Mouse (Mus musculus) hindbrain, embryonic 15.5 days (tissue): Measurements from ENCODE around the gene Fam205a1. TPM values are rescaled to one million over a fixed set of nuclear protein-coding genes. Genes with fewer than 3 reads are reported as not detected.
"Not testable (repeated sequence)": the region's sequence is repeated elsewhere in the genome, so short reads cannot be mapped to it uniquely, and the experiment has no call there.

Experiments used
- ATAC-seq: fragments of 200-750 bp; cut with Nextera tagmentation; 2 replicates; pipeline ENCODE4 v1.8.0; 2017; ENCODE audit warnings: low read depth, moderate number of reproducible peaks, moderate TSS enrichment; ENCODE audit not compliant: low FRiP score
- H3K27ac ChIP-seq: fragments of 300-500 bp; sonication (generic); replicated peaks from 2 replicates; pipeline ENCODE4 v1.5.1; 2015; ENCODE audit warnings: mild to moderate bottlenecking, inconsistent platforms
- H3K27me3 ChIP-seq: fragments of 300-500 bp; sonication (generic); 2 replicates; pipeline ENCODE4 v1.6.1; 2015; ENCODE audit warnings: control low read depth, inconsistent platforms
- H3K36me3 ChIP-seq: fragments of 300-500 bp; sonication (generic); 2 replicates; pipeline ENCODE4 v1.6.1; 2015; ENCODE audit warnings: control low read depth, inconsistent platforms
- H3K4me1 ChIP-seq: fragments of 300-500 bp; sonication (generic); replicated peaks from 2 replicates; pipeline ENCODE4 v1.6.1; 2015; ENCODE audit warnings: control low read depth, inconsistent platforms
- H3K4me2 ChIP-seq: fragments of 300-500 bp; sonication (generic); 2 replicates; pipeline ENCODE4 v1.6.1; 2015; ENCODE audit warnings: moderate library complexity, mild to moderate bottlenecking, inconsistent platforms
- H3K4me3 ChIP-seq: fragments of 300-500 bp; sonication (generic); 2 replicates; pipeline ENCODE4 v1.5.1; 2015; ENCODE audit warnings: mild to moderate bottlenecking, inconsistent platforms
- H3K9ac ChIP-seq: fragments of 300-500 bp; sonication (generic); 2 replicates; pipeline ENCODE4 v1.6.1; 2015; ENCODE audit warnings: inconsistent platforms
- H3K9me3 ChIP-seq: fragments of 300-500 bp; sonication (generic); 2 replicates; pipeline ENCODE4 v1.6.1; 2016; ENCODE audit warnings: control low read depth, inconsistent platforms
- WGBS: fragments of 180-500 bp; shearing (Covaris S2); methylation state at CpG from one replicate; pipeline ENCODE4 v1.1.7; 2015; 5-methylcytosine and 5-hydroxymethylcytosine counted together
- polyA plus RNA-seq: library from polyadenylated mRNA; unstranded; fragments of >200 nt; fragmentation: Nextera tagmentation; extraction: Ambion mirVana; gene quantifications from 2 replicates; pipeline ENCODE4 v1.2.1, GENCODE M21; 2015

The Fam205a1 gene
- polyA plus RNA-seq = 0.05 and 0.06 TPM in 2 replicates

- H3K27me3 ChIP-seq, ATAC-seq, H3K4me1 ChIP-seq, H3K4me2 ChIP-seq, H3K36me3 ChIP-seq, H3K27ac ChIP-seq, H3K9ac ChIP-seq, H3K9me3 ChIP-seq, H3K4me3 ChIP-seq: not testable (repeated sequence)
- WGBS = 100% methylated on average over 1 of the region's 1 CpGs
Measured at GRCm38 (mm10) chr4:42853788-42854187, at the start of gene Fam205a1. Gene Fam205a1 (minus strand): TSS chr4:42853888.

- Histone ChIP-seq H3K36me3 (no peaks in the 10 kb centered on the region), H3K4me1 (no peaks in the 10 kb centered on the region), H3K27ac (no peak overlapping the region), H3K9ac (no peak overlapping the region), H3K4me2 (no peak overlapping the region), H3K27me3 (no peaks in the 10 kb centered on the region), H3K9me3 (no peaks in the 10 kb centered on the region), H3K4me3 (no peak overlapping the region)
- 89% methylated on average over 5 of the region's 5 CpGs for WGBS
- no peak for ATAC-seq
Measured at GRCm38 (mm10) chr4:42902730-42903129, 49.0 kb upstream of the Fam205a1 start.

DNA sequence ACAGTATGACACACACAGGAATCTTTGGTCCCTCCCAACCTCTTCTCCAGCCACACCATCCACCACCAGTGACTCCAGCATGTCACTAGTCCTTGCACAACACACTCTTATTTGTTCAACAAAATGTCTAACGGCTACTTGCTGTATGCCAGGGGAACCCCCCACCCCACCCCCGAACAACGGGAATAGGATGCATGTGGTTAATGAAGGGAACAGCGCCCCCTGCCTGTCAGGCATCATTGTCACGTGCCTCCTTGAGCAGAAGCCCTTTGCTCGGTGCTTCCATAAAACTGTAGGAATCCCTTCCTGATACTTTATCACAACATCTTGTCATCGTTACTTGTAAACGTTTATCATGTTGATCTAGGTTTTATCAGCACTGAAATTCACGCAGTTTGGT lies 48.5 kb upstream of the Fam205a1 start:
- H3K4me3 ChIP-seq = no peak overlapping the region
- no peaks in the 10 kb centered on the region for H3K4me1 ChIP-seq
- H3K9me3 ChIP-seq = no peaks in the 10 kb centered on the region
- no peak overlapping the region for H3K9ac ChIP-seq
- no peak overlapping the region for H3K4me2 ChIP-seq
- no peaks in the 10 kb centered on the region for H3K27me3 ChIP-seq
- H3K27ac ChIP-seq = no peak overlapping the region
- no peak for ATAC-seq
- H3K36me3 ChIP-seq = no peaks in the 10 kb centered on the region
- WGBS = 67% methylated on average over 9 of the region's 9 CpGs

DNA sequence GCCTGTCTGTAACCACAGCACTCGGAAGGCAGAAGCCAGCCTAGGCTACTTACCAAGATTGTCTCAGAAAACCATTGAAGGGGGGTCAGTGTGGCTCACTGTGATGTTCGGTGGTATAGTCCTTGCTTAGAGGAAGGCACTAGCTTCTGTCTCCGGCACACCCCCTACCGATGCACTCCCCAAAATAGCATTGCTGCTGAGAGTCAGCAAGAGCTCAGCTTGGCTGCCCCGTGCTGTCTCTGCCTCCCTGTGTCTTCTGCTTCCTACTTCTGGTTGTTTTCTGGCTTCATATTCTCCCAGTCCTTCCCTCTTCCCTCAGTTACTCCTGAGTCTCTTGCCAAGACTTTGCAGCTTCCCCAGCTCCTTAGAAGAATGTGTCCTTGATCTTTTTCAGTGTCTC lies 47.2 kb upstream of the Fam205a1 start:
- Histone ChIP-seq H3K4me3 (no peak overlapping the region), H3K9me3 (no peaks in the 10 kb centered on the region), H3K36me3 (no peaks in the 10 kb centered on the region), H3K27me3 (no peaks in the 10 kb centered on the region), H3K9ac (no peak overlapping the region), H3K4me2 (no peak overlapping the region), H3K27ac (no peak overlapping the region), H3K4me1 (no peaks in the 10 kb centered on the region)
- ATAC-seq = no peak
- WGBS = 60% methylated on average over 5 of the region's 5 CpGs

GRCm38 (mm10) chr4:42898914-42899313 lies 45.2 kb upstream of the Fam205a1 start:
- H3K4me1 ChIP-seq = no peaks in the 10 kb centered on the region
- no peaks in the 10 kb centered on the region for H3K27me3 ChIP-seq
- H3K4me2 ChIP-seq = no peak overlapping the region
- H3K4me3 ChIP-seq = no peak overlapping the region
- no peaks in the 10 kb centered on the region for H3K9me3 ChIP-seq
- no peak overlapping the region for H3K9ac ChIP-seq
- H3K27ac ChIP-seq = no peak overlapping the region
- 40% methylated on average over 3 of the region's 3 CpGs for WGBS
- H3K36me3 ChIP-seq = no peaks in the 10 kb centered on the region
- no peak for ATAC-seq

- ATAC-seq = no peak
- Histone ChIP-seq H3K9me3 (no peaks in the 10 kb centered on the region), H3K4me1 (no peaks in the 10 kb centered on the region), H3K4me2 (no peak overlapping the region), H3K27ac (no peak overlapping the region), H3K27me3 (no peaks in the 10 kb centered on the region), H3K4me3 (no peak overlapping the region), H3K36me3 (no peaks in the 10 kb centered on the region), H3K9ac (no peak overlapping the region)
- WGBS = 35% methylated on average over 7 of the region's 7 CpGs
Measured at GRCm38 (mm10) chr4:42895118-42895517, 41.4 kb upstream of the Fam205a1 start.

- H3K9ac ChIP-seq = no peak overlapping the region
- H3K4me1 ChIP-seq = no peaks in the 10 kb centered on the region
- no peak overlapping the region for H3K4me2 ChIP-seq
- no peak overlapping the region for H3K27ac ChIP-seq
- H3K36me3 ChIP-seq = no peaks in the 10 kb centered on the region
- H3K4me3 ChIP-seq = no peak overlapping the region
- H3K27me3 ChIP-seq = no peaks in the 10 kb centered on the region
- no peaks in the 10 kb centered on the region for H3K9me3 ChIP-seq
- ATAC-seq = no peak
- 67% methylated on average over 7 of the region's 7 CpGs for WGBS
Measured at GRCm38 (mm10) chr4:42891176-42891575, 37.5 kb upstream of the Fam205a1 start.

- H3K27ac ChIP-seq = no peak overlapping the region
- no peaks in the 10 kb centered on the region for H3K27me3 ChIP-seq
- no peaks in the 10 kb centered on the region for H3K36me3 ChIP-seq
- no peaks in the 10 kb centered on the region for H3K4me1 ChIP-seq
- no peaks in the 10 kb centered on the region for H3K9me3 ChIP-seq
- H3K4me2 ChIP-seq = no peak overlapping the region
- WGBS = 91% methylated on average over 6 of the region's 6 CpGs
- no peak for ATAC-seq
- no peak overlapping the region for H3K9ac ChIP-seq
- no peak overlapping the region for H3K4me3 ChIP-seq
Measured at GRCm38 (mm10) chr4:42888806-42889205, 35.1 kb upstream of the Fam205a1 start.

GRCm38 (mm10) chr4:42886926-42887325 lies 33.2 kb upstream of the Fam205a1 start:
- no peaks in the 10 kb centered on the region for H3K9me3 ChIP-seq
- no peak for ATAC-seq
- H3K4me1 ChIP-seq = no peaks in the 10 kb centered on the region
- no peak overlapping the region for H3K9ac ChIP-seq
- H3K4me2 ChIP-seq = no peak overlapping the region
- 93% methylated on average over 6 of the region's 6 CpGs for WGBS
- no peaks in the 10 kb centered on the region for H3K36me3 ChIP-seq
- no peaks in the 10 kb centered on the region for H3K27me3 ChIP-seq
- no peak overlapping the region for H3K27ac ChIP-seq
- H3K4me3 ChIP-seq = no peak overlapping the region

- 60% methylated on average over 1 of the region's 1 CpGs for WGBS
- Histone ChIP-seq H3K9ac (no peak overlapping the region), H3K36me3 (no peaks in the 10 kb centered on the region), H3K4me2 (no peak overlapping the region), H3K27me3 (no peaks in the 10 kb centered on the region), H3K4me1 (0 out of 2 replicates have a peak, but pooled peaks cover 3% of the 10 kb centered on the region), H3K9me3 (no peaks in the 10 kb centered on the region), H3K27ac (no peak overlapping the region), H3K4me3 (no peak overlapping the region)
- no peak for ATAC-seq
Measured at GRCm38 (mm10) chr4:42880677-42880948, 26.9 kb upstream of the Fam205a1 start.

DNA sequence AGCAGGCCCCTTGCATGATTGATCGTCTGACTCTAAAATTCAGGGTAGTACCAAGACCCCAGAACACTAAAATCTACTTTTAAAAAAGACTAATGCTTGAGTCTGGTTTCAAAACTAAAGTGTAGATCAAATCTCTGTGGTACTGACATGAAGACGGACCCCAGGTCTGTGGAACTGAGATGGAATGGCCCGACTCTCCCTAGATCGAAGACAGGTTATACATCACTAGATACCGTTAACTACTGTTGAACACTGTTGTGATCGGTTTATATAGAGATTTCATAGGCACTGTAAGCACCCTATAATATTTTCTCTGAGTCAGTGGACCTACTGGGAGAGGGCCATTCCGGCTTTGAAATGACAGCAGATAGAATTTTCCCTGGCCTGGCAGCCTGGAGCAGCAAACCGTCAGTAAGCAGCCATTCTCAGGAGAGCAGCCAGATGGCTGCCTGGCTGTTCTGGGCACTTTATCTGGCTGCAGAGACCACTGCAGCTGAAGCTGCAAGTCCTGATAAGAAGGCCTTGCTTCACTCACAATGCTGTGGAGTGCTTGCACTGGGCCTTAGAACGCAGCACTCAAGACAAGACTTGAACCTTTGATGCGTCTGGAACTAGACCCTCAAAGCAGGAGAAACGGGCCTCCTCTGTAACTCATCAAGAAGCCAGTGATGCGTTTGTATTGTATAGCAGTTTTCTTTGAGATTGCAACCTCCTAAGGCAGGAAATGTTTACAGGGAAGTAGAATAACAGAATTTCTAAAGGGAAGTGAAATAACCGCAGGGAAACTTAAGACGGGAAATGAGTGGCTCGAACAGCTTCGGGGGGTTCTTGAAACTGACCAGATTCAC lies 26.4 kb upstream of the Fam205a1 start:
- Histone ChIP-seq H3K4me1 (0 out of 2 replicates have a peak, but pooled peaks cover 3% of the 10 kb centered on the region), H3K4me2 (no peak overlapping the region), H3K27me3 (no peaks in the 10 kb centered on the region), H3K4me3 (no peak overlapping the region), H3K9me3 (no peaks in the 10 kb centered on the region), H3K36me3 (no peaks in the 10 kb centered on the region), H3K27ac (no peak overlapping the region), H3K9ac (no peak overlapping the region)
- no peak for ATAC-seq
- WGBS = 74% methylated on average over 16 of the region's 16 CpGs

GRCm38 (mm10) chr4:42877657-42878056 lies 24.0 kb upstream of the Fam205a1 start:
- ATAC-seq = no peak
- Histone ChIP-seq H3K36me3 (no peaks in the 10 kb centered on the region), H3K4me2 (no peak overlapping the region), H3K9ac (no peak overlapping the region), H3K4me1 (0 out of 2 replicates have a peak, but pooled peaks cover 3% of the 10 kb centered on the region), H3K27me3 (no peaks in the 10 kb centered on the region), H3K4me3 (no peak overlapping the region), H3K27ac (no peak overlapping the region), H3K9me3 (no peaks in the 10 kb centered on the region)
- 81% methylated on average over 2 of the region's 2 CpGs for WGBS
